Mouse (Mus musculus) hindbrain, embryonic 13.5 days (tissue): ENCODE measurements at regions not wholly inside any gene's neighbourhood (a gene's known extent, or its start where the extent isn't known, plus 50 kb on each side); places are given as distances from the start of the nearest gene placed in this dataset.
A peak's percentile ranks its signal among the peaks of the same experiment; 100 is the strongest.

ENCODE experiments used
- ATAC-seq: fragments of 200-750 bp; cut with Nextera tagmentation; 2 replicates; pipeline ENCODE4 v1.8.0; 2017; ENCODE audit warnings: moderate TSS enrichment; ENCODE audit not compliant: low FRiP score
- H3K27ac ChIP-seq: fragments of 300-500 bp; sonication (generic); 2 replicates; pipeline ENCODE4 v1.5.1; 2015; ENCODE audit warnings: inconsistent platforms, mild to moderate bottlenecking, moderate library complexity
- H3K27me3 ChIP-seq: fragments of 300-500 bp; sonication (generic); 2 replicates; pipeline ENCODE4 v1.6.1; 2015; ENCODE audit warnings: mild to moderate bottlenecking, inconsistent platforms
- H3K36me3 ChIP-seq: fragments of 300-500 bp; sonication (generic); 2 replicates; pipeline ENCODE4 v1.6.1; 2015; ENCODE audit warnings: mild to moderate bottlenecking, inconsistent platforms
- H3K4me1 ChIP-seq: fragments of 300-500 bp; sonication (generic); replicated peaks from 2 replicates; pipeline ENCODE4 v1.6.1; 2015; ENCODE audit warnings: inconsistent platforms
- H3K4me2 ChIP-seq: fragments of 300-500 bp; sonication (generic); 2 replicates; pipeline ENCODE4 v1.6.1; 2015; ENCODE audit warnings: inconsistent platforms, mild to moderate bottlenecking, moderate library complexity
- H3K4me3 ChIP-seq: fragments of 300-500 bp; sonication (generic); 2 replicates; pipeline ENCODE4 v1.5.1; 2015; ENCODE audit warnings: mild to moderate bottlenecking, inconsistent platforms
- H3K9ac ChIP-seq: fragments of 300-500 bp; sonication (generic); 2 replicates; pipeline ENCODE4 v1.6.1; 2015; ENCODE audit warnings: mild to moderate bottlenecking, inconsistent platforms
- H3K9me3 ChIP-seq: fragments of 300-500 bp; sonication (generic); 2 replicates; pipeline ENCODE4 v1.6.1; 2016; ENCODE audit warnings: inconsistent platforms
- WGBS: fragments of 180-500 bp; shearing (Covaris S2); methylation state at CpG from one replicate; pipeline ENCODE4 v1.1.7; 2015; 5-methylcytosine and 5-hydroxymethylcytosine counted together

DNA sequence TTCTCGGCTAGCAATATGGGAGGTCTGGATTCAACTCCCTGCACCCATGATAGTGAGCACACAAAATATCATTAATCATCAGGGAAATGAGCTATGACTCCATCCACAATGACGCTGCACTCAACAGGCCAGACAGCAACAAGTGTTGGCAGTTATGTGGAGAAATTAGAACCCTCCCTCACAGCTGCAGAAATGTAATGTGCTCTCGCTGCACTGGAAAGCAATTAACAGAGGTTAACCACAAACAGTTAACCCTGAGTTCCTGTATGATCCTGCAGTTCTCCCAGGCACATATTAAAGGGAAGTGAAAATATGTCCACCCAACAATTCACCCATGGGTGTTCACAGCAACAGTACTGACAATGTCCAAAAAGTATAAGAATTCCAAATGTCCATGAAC, 54.0 kb upstream of the Jade2 start:
- H3K4me3 ChIP-seq, result no peak overlapping the region
- no peak for ATAC-seq
- H3K36me3 ChIP-seq, result no peaks in the 10 kb centered on the region
- 82% methylated on average over 3 of the region's 3 CpGs for WGBS
- no peaks in the 10 kb centered on the region for H3K27me3 ChIP-seq
- H3K27ac ChIP-seq, result no peak overlapping the region
- no peaks in the 10 kb centered on the region for H3K9me3 ChIP-seq
- H3K4me2 ChIP-seq, result no peak overlapping the region
- H3K9ac ChIP-seq, result no peak overlapping the region
- H3K4me1 ChIP-seq, result peaks cover 11% of the 10 kb centered on the region

DNA sequence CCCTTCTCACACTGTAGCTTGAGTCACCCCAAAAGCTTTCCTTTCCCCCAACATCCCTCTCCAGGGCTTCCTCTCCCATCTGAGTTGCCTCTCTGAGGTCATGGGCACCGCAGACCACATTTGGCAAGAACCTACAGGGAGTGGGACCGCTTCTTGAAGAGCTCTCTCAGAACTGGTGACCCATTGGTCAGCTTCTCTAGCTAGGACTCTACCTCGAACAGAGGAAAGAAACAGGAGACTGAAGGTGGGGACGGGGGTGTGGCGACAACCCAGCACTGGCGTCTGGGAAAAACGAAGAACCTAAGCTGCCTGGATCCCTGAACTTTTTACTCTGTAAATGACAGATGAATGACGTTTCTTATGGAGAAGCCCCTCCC, 51.8 kb upstream of the Cdkn2aipnl start:
- H3K36me3 ChIP-seq, result no peaks in the 10 kb centered on the region
- H3K9ac ChIP-seq, result peak overlapping the region; percentile 40
- 23% methylated on average over 8 of the region's 8 CpGs for WGBS
- H3K27me3 ChIP-seq, result no peaks in the 10 kb centered on the region
- no peak overlapping the region for H3K27ac ChIP-seq
- ATAC-seq, result no peak
- H3K4me2 ChIP-seq, result peak overlapping the region; percentile 54
- H3K4me1 ChIP-seq, result peaks cover 17% of the 10 kb centered on the region
- peak overlapping the region; percentile 26 for H3K4me3 ChIP-seq
- H3K9me3 ChIP-seq, result no peaks in the 10 kb centered on the region

DNA sequence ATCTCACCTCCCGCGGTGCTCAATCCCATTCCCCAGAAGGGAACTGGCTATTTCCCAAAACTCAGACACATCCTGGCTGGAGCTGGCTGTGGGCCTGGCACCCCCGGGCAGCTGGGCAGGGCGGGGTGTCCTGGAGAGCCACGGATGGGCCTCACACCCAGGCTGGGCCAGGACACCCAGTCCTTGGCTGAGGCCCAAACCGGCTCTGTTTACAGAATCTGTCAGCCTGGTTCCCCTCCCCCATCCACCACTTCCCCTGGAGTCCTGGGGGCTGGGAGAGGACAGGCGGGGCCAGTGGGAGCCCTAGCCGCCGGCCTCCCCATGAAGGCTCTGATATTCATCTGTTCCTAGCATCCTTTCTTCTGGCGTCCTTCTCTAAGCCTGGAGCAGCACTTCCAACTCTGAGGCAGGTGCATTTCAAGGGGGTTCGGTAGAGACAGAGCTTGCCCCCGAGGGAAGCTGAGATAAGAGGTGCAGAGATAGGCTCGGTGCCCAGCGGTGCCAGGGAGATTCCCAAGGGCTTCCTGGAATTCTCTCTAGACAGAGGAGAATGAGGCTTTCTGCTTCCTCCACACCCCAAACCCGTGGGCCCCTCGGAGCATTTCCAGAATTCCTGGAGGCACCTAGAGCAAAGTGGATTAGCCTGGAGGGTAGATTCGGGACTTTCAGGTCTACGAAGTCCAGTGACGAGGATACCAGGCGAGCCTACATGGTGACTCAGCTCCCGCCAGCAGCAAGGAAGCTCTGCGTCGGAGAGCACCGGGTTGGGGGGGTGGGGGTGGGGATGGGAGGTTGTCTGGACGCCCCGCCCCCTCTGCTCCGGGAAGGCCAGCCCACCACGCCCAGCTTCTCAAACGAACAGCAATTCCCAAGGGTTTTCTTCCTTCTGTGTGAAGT, 51.2 kb upstream of the Cdkn2aipnl start:
- Histone ChIP-seq H3K27me3 (no peaks in the 10 kb centered on the region), H3K4me3 (peak overlapping the region; percentile 26), H3K27ac (peak overlapping the region; percentile 48; the same call in 1 of the 2 replicates), H3K4me1 (peaks cover 17% of the 10 kb centered on the region), H3K36me3 (no peaks in the 10 kb centered on the region), H3K9me3 (no peaks in the 10 kb centered on the region), H3K9ac (peak overlapping the region; percentile 40), H3K4me2 (peak overlapping the region; percentile 54)
- ATAC-seq, result peak; percentile 83
- 2% methylated on average over 29 of the region's 29 CpGs for WGBS
